Mouse (Mus musculus) right cerebral cortex, postnatal 25 days (tissue): ENCODE measurements around the gene Olfr1173.

Experiments
- DNase-seq: peaks from one replicate; pipeline ENCODE4 v3.0.0; 2022

Olfr1173 gene

DNA sequence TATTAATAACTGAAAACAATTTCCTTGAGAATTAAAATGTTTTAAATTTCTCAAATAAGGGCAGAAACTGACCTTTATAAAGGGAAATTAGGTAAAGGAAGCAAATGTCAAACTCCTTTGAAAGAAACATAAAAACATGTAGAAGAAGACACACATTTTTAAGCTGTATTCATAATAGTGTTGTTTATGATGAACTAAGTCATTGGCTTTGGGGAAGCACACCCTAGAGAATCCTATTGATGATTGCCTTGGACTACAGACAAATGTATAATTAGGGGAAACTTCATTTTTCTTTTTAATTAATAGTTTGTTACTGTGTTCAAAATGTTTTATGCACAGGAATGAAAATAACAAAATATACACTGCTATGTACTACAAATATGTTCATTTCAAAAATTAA is at the start of gene Olfr1173:
Olfr1173 (minus strand) TSS at position 101 of the 400 bp plus-strand sequence.
- no peak for DNase-seq

- no peak for DNase-seq
Measured at GRCm38 (mm10) chr2:88327115-88327514, 47.4 kb upstream of the Olfr1173 start, which contains the start of gene Olfr1175-ps. TSS of gene Olfr1175-ps (minus strand) at chr2:88327215.

GRCm38 (mm10) chr2:88315035-88315434 is 35.4 kb upstream of the Olfr1173 start, which contains the start of gene Olfr1174-ps:
TSS of gene Olfr1174-ps (minus strand) at chr2:88315135.
- DNase-seq = no peak

DNA sequence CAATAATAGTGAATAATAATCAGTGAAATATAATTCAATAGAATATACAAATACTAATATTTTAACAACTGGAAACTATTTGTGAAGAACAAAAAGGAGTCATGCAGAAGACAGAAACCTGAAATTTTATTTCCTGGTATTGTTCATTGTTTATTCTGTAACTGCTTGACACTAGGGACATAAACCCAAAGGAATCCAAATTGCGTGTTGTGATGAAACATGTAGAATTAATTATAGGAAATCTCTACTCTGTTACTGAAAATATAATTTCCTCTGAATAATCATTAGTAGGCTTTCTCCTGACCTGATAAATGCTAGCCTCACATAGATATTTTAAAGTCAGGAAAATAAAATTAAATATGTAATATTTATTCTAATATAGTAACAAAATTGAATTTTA is 51.4 kb downstream of the Olfr1173 start, which contains the start of gene Olfr1170:
Olfr1170 (minus strand) TSS at position 101 of the 400 bp plus-strand sequence.
- no peak for DNase-seq
